Mouse (Mus musculus): ENCODE results near the gene Kif21b. TPM values are rescaled to one million over a fixed set of nuclear protein-coding genes. Genes with fewer than 3 reads are reported as not detected.
A peak's percentile ranks its signal among the peaks of the same experiment; 100 is the strongest.

Gene Kif21b
- polyA plus RNA-seq, 1 experiment from 2014 or later: 0.85 TPM

DNA sequence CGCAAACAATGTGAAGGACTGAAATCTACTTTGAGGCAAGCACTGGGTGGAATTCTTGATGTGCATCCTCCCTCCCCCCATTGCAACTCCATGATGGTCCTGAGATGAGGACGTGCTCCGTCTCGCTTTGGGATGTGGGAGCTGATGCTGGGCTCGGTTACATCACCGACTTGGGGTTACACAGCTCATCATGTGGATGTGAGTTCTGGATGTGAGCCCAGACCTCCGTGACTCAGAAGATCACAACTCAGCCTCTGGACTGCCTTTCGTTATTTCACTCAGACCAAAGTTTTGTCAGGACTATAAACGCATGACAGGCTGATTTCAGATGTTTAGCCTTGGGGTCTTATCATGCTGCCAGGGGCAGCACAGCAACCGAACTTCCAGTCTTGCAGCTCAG, 4.3 kb upstream of the Kif21b start:
- Histone ChIP-seq H3K4me3 (ENCODE audit: low read depth, low read length) (no peak overlapping the region), H3K4me1 (ENCODE audit: insufficient read depth, low read depth, low read length) (peaks cover 4% of the 10 kb centered on the region; the same call in 1 of the 2 replicates), H3K27me3 (replicated peaks; ENCODE audit: insufficient read depth, low read length) (no peaks in the 10 kb centered on the region), H3K36me3 (ENCODE audit: insufficient read depth, low read length) (no peaks in the 10 kb centered on the region), H3K27ac (ENCODE audit: low read length) (no peak overlapping the region), H3K9me3 (ENCODE audit: low read length) (no peaks in the 10 kb centered on the region), H3K9ac (replicated peaks; ENCODE audit: low read depth) (no peak overlapping the region), H3K4me2 (replicated peaks; ENCODE audit: low read depth, low read length) (no peak overlapping the region)
- DNase-seq (ENCODE audit: low spot score) (peak; percentile 82), ATAC-seq (peak; percentile 52)
- 46% methylated on average over 10 of the region's 10 CpGs for WGBS
- TF ChIP-seq EP300 (IDR thresholded peaks at IDR 0.05) (no peak), CTCF (IDR thresholded peaks at IDR 0.05) (no peak)

DNA sequence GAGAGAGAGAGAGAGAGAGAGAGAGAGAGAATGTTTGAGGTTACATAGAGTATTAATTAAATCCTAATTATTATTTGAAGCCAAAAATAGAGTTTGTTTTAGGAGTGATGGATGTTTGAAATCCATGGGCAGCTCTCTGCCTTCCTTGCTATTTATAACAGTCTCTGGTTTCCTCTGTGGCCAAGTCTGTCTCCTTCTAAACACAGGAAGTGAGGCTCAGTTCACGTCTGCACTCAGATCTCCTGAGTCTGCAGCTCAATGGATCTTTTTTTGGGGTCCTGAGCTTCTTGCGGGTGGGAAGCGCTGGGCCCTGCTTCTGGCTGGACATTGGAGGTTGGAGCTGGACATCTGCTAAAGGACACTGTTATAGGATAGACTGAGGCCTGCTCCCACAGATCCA, 3.3 kb upstream of the Kif21b start:
- Histone ChIP-seq H3K36me3 (ENCODE audit: insufficient read depth, low read length) (no peaks in the 10 kb centered on the region), H3K27ac (ENCODE audit: low read length) (0 out of 2 replicates have a peak overlapping the region, but pooled peaks have one; percentile 6), H3K4me3 (ENCODE audit: low read depth, low read length) (no peak overlapping the region), H3K4me2 (replicated peaks; ENCODE audit: low read depth, low read length) (no peak overlapping the region), H3K27me3 (replicated peaks; ENCODE audit: insufficient read depth, low read length) (peaks cover 6% of the 10 kb centered on the region; the same call in 1 of the 2 replicates), H3K9ac (replicated peaks; ENCODE audit: low read depth) (no peak overlapping the region), H3K4me1 (ENCODE audit: insufficient read depth, low read depth, low read length) (peaks cover 4% of the 10 kb centered on the region; the same call in 1 of the 2 replicates), H3K9me3 (ENCODE audit: low read length) (no peaks in the 10 kb centered on the region)
- TF ChIP-seq CTCF (IDR thresholded peaks at IDR 0.05): no peak
- TF ChIP-seq EP300 (IDR thresholded peaks at IDR 0.05): no peak
- WGBS: 48% methylated on average over 3 of the region's 3 CpGs
- no peak for DNase-seq (ENCODE audit: low spot score)
- no peak for ATAC-seq

DNA sequence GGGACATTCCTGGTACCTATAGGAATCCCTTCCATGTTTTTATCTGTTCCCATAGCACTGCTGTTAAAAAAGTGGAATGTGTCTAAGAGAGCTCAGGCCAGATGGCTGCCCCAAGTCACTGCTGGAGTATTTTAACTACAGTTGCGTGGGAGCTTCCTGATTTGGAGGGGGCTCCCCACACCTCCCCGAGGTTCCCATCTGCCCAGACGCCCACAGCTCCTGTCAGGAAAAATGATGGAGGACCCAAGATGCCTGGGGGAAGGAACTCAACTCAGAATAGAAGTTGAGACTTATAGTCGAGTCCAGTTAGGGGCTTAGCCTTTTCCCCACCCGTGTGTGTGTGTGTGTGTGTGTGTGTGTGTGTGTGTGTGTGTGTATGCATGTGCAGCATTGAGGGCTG, 2.8 kb upstream of the Kif21b start:
- peaks cover 10% of the 10 kb centered on the region; the same call in 1 of the 2 replicates for H3K4me1 ChIP-seq (ENCODE audit: insufficient read depth, low read depth, low read length)
- no peak overlapping the region for H3K9ac ChIP-seq (replicated peaks; ENCODE audit: low read depth)
- H3K4me2 ChIP-seq (replicated peaks; ENCODE audit: low read depth, low read length): no peak overlapping the region
- ATAC-seq: no peak
- H3K9me3 ChIP-seq (ENCODE audit: low read length): no peaks in the 10 kb centered on the region
- no peak overlapping the region for H3K4me3 ChIP-seq (ENCODE audit: low read depth, low read length)
- H3K27me3 ChIP-seq (replicated peaks; ENCODE audit: insufficient read depth, low read length): peaks cover 7% of the 10 kb centered on the region; the same call in 1 of the 2 replicates
- 40% methylated on average over 5 of the region's 5 CpGs for WGBS
- H3K27ac ChIP-seq (ENCODE audit: low read length): 0 out of 2 replicates have a peak overlapping the region, but pooled peaks have one; percentile 6
- TF ChIP-seq EP300 (IDR thresholded peaks at IDR 0.05): no peak
- no peak for TF ChIP-seq CTCF (IDR thresholded peaks at IDR 0.05)
- H3K36me3 ChIP-seq (ENCODE audit: insufficient read depth, low read length): no peaks in the 10 kb centered on the region
- no peak for DNase-seq (ENCODE audit: low spot score)

DNA sequence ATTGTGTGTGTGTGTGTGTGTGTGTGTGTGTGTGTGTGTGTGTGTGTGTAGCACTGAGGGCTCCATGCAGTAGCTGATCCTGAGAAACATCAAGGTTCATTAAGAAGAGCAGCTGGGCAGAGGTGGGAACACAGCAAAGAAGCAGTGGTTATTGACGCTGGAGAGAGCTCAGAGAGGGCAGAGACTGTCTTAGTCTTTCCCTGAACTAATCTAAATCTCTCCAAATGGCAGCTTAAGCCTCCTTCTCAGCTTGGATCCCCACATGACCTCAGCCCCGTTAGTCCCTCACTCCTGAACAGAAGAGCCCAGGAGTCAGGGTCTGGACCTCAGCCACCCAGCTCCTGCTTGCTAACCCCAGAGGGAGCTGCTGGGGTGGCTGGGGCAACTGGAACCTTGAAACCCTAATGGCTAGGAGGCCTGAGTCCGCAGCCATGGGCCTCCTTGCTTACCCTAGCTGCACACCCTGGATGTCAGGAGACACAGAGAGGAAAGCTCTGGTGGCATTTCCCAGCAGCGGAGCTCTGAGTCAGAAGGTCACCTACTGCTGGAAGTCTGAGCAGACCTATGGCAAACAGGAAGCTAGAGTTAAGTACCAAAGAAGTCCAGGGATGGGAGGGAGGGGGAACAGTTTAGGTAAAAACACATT, 2.1 kb upstream of the Kif21b start:
- Histone ChIP-seq H3K27me3 (replicated peaks; ENCODE audit: insufficient read depth, low read length) (peaks cover 7% of the 10 kb centered on the region; the same call in 1 of the 2 replicates), H3K4me3 (ENCODE audit: low read depth, low read length) (no peak overlapping the region), H3K4me2 (replicated peaks; ENCODE audit: low read depth, low read length) (no peak overlapping the region), H3K27ac (ENCODE audit: low read length) (no peak overlapping the region), H3K36me3 (ENCODE audit: insufficient read depth, low read length) (no peaks in the 10 kb centered on the region), H3K4me1 (ENCODE audit: insufficient read depth, low read depth, low read length) (peaks cover 13% of the 10 kb centered on the region; the same call in 1 of the 2 replicates), H3K9ac (replicated peaks; ENCODE audit: low read depth) (no peak overlapping the region), H3K9me3 (ENCODE audit: low read length) (no peaks in the 10 kb centered on the region)
- WGBS: 58% methylated on average over 4 of the region's 4 CpGs
- no peak for DNase-seq (ENCODE audit: low spot score)
- ATAC-seq: no peak
- TF ChIP-seq EP300 (IDR thresholded peaks at IDR 0.05) (no peak), CTCF (IDR thresholded peaks at IDR 0.05) (no peak)

DNA sequence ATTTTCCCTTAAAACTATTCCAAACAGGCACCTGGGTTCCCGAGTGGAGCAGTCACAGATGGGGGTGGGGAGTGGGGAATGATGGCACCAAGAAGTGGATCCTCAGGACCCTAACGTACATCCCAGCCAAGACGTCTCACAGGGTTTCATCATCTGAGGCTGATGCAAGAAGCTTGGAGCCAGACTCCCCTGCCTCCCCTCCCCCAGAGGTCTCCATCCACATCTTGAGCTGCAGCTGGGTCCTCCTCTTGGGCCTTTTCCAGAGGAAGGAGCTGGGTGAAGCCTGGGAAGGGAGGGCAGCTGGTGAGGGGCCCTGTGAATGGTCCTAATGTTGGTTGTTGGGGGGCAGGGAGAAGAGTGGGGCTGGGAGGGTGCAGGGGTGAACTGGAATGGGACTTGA, 1.1 kb upstream of the Kif21b start:
- H3K27me3 ChIP-seq (replicated peaks; ENCODE audit: insufficient read depth, low read length): peaks cover 7% of the 10 kb centered on the region; the same call in 1 of the 2 replicates
- no peaks in the 10 kb centered on the region for H3K9me3 ChIP-seq (ENCODE audit: low read length)
- no peak overlapping the region for H3K27ac ChIP-seq (ENCODE audit: low read length)
- H3K36me3 ChIP-seq (ENCODE audit: insufficient read depth, low read length): no peaks in the 10 kb centered on the region
- peaks cover 13% of the 10 kb centered on the region; the same call in 1 of the 2 replicates for H3K4me1 ChIP-seq (ENCODE audit: insufficient read depth, low read depth, low read length)
- WGBS: 50% methylated on average over 3 of the region's 3 CpGs
- DNase-seq (ENCODE audit: low spot score): no peak
- no peak overlapping the region for H3K9ac ChIP-seq (replicated peaks; ENCODE audit: low read depth)
- TF ChIP-seq EP300 (IDR thresholded peaks at IDR 0.05): no peak
- TF ChIP-seq CTCF (IDR thresholded peaks at IDR 0.05): no peak
- no peak overlapping the region for H3K4me3 ChIP-seq (ENCODE audit: low read depth, low read length)
- ATAC-seq: no peak
- no peak overlapping the region for H3K4me2 ChIP-seq (replicated peaks; ENCODE audit: low read depth, low read length)

DNA sequence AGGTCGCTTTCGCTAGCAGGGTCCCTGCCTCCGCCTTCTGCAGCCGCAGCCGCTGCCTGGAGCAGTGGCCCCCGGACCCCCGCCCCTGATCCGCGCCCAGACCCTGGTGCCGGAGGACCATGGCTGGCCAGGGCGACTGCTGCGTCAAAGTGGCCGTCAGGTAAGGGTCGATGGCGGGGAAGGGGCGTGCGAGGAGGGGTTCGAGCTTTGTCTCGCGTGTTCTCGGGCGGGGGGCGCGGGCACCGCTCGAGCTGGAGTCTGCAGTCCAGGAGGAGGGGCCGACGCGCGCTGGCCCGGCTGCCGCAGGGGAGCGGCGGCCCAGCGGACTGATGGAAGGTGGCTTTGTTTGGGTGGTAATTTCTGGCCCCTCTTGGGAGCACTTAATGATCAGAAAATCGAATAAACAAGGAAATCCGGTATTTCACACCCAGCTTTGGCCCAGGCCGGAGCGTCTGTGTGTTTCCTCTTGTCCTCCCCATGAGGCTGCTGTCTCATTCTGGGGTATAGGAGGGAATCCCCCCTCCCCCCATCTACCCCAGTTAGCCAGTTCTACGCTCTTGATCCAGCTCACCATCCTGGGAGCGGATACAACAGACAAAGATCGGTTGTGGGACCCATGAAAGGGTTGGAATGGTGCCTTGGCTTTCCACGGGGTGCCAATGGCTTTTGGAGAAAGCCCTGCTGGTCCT, 558 bp downstream of the Kif21b start:
- peak overlapping the region; percentile 16; the same call in 1 of the 2 replicates for H3K9ac ChIP-seq (replicated peaks; ENCODE audit: low read depth)
- no peaks in the 10 kb centered on the region for H3K9me3 ChIP-seq (ENCODE audit: low read length)
- H3K4me1 ChIP-seq (ENCODE audit: insufficient read depth, low read depth, low read length): peaks cover 28% of the 10 kb centered on the region; the same call in 1 of the 2 replicates
- H3K4me3 ChIP-seq (ENCODE audit: low read depth, low read length): peak overlapping the region; percentile 61
- peaks cover 7% of the 10 kb centered on the region; the same call in 1 of the 2 replicates for H3K27me3 ChIP-seq (replicated peaks; ENCODE audit: insufficient read depth, low read length)
- H3K4me2 ChIP-seq (replicated peaks; ENCODE audit: low read depth, low read length): peak overlapping the region; percentile 99
- H3K27ac ChIP-seq (ENCODE audit: low read length): 0 out of 2 replicates have a peak overlapping the region, but pooled peaks have one; percentile 32
- H3K36me3 ChIP-seq (ENCODE audit: insufficient read depth, low read length): no peaks in the 10 kb centered on the region
- DNase-seq (ENCODE audit: low spot score): no peak
- no peak for ATAC-seq
- TF ChIP-seq CTCF (IDR thresholded peaks at IDR 0.05) (no peak), EP300 (IDR thresholded peaks at IDR 0.05) (no peak)
- WGBS: 1% methylated on average over 37 of the region's 43 CpGs
